Mouse (Mus musculus) hindbrain, embryonic 10.5 days (tissue): ENCODE data around the gene Triml1. TPM values are rescaled to one million over a fixed set of nuclear protein-coding genes. Genes with fewer than 3 reads are reported as not detected.

Source experiments
- polyA plus RNA-seq: library from polyadenylated mRNA; unstranded; fragments of >200 nt; fragmentation: Nextera tagmentation; extraction: Ambion mirVana; gene quantifications from 2 replicates; pipeline ENCODE4 v1.2.1, GENCODE M21; 2016

Triml1 gene
- polyA plus RNA-seq, 1 experiment from 2014 or later: not detected

Other genes starting within 250 kb of the Triml1 start
- not detected in 2 replicates for gene Triml2, start 39.1 kb upstream of the Triml1 start, polyA plus RNA-seq
- gene Zfp42, start 165.5 kb upstream of the Triml1 start, polyA plus RNA-seq: not detected in 2 replicates